Mouse (Mus musculus): ENCODE results near the gene 1810010H24Rik. TPM values are rescaled to one million over a fixed set of nuclear protein-coding genes. Genes with fewer than 3 reads are reported as not detected.

Gene 1810010H24Rik
- polyA plus RNA-seq (2012; fragmentation: generic; extraction: Trizol): 1 to 10 TPM in 1 of 2 experiments, under 1 TPM in 1; 0.57 to 4.2 TPM

DNA sequence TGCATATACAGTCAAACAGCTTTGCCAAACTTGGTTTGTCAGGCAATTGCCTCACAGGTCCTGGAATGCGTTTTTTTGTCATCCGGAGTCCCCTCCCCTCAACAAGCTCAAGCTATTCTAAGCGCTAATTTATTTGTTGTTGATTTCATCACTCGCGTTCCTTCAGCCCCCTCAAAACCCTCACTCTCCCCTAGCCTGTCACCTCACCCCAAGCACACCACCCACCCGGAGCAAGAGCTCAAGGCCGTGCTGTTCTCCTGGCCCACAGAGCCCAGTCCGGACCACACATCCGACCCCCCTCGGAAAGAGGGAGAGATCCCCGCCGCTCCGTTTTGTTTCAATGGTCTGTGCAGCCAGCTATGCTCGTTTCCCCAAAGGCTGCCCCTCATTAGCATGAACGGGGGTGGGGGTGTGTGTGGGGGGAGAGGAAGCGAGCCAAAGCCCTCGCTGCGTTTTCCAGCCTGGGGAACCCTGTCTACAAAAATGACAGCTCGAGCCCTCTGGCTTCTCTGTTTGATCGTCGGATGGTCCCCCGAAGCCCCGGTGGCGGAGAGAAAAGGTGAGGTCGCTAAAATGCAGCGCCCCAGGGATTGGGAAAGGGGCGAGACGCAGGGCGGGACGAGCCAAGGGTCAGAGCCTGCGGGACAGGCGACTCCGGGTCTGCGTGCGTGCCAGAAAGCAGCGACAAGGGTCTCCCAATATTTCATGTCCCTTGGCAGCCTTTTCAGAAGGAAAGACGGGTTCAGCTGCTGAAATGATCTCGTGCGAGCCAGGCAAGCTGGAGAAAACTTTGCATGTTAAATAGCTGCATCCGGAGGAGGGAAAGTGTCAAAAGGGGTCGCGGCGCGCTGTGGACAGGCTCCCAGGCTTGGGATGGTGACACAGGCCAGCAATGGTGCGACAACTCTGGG lies at the start of gene 1810010H24Rik:
TSS of gene 1810010H24Rik (plus strand) at position 271 of the 911 bp plus-strand sequence.

DNA sequence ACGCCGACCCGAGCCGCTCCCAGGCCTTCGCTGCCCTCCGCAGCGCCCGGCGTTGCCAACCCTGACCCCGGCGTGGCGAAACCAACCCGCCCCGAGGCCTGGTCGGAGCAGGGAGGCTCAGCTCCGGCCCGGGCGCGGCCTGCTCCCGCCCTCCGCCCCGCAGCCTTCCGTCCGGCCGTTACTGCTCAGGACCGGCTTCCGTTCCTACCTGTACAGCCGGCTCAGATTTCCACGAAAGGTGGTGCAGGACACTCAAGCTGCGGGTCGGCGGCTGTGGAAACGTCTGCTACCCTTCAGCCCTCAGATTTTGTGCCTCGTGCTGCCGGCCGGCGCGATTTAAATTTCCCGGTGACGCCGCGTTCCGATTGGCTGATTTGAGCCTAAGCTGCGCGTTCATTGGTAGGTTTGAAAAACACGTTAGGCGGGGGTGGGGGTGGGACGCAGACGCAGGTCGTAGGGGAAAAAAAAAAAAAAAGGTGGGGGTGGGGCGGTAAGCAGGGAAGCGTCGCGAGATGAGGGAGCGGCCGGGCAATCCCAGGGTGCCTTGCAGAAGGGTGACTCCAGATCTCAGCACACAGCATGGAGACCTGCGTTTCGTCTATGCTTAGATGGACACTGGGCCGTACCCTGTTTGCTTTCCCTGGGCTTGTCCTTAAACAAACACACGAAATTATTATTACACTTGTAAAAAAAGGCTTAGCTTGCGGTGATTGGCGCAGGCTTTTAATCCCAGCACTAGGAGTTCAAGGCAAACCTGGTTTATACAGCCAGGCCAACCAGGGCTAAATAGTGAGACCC lies 26.1 kb upstream of the 1810010H24Rik start, which contains the start of gene Kpna2:
TSS of gene Kpna2 (minus strand) at position 391 of the 798 bp plus-strand sequence.

Other genes starting within 250 kb of the 1810010H24Rik start
- gene Polg2, start 246.1 kb upstream of the 1810010H24Rik start, polyA plus RNA-seq (2012; fragmentation: generic; extraction: Trizol): 10 to 100 TPM in 1 of 2 experiments, 1 to 10 TPM in 1; 2.8 to 12.2 TPM
- gene Ddx5, start 236.5 kb upstream of the 1810010H24Rik start, polyA plus RNA-seq (2012; fragmentation: generic; extraction: Trizol): 100 to 1,000 TPM in 1 of 2 experiments, 10 to 100 TPM in 1; 12.5 to 264 TPM
- 1 to 10 TPM in 1 of 2 experiments, under 1 TPM in 1; 0.35 to 8.4 TPM for gene Cep95, start 236.4 kb upstream of the 1810010H24Rik start, polyA plus RNA-seq (2012; fragmentation: generic; extraction: Trizol)
- gene Smurf2, start 105.0 kb upstream of the 1810010H24Rik start, polyA plus RNA-seq (2012; fragmentation: generic; extraction: Trizol): 10 to 100 TPM in 1 of 2 experiments, 1 to 10 TPM in 1; 1.8 to 17.2 TPM
- 10 to 100 TPM; 24.3 to 33.7 TPM for gene Kpna2, start 26.1 kb upstream of the 1810010H24Rik start, polyA plus RNA-seq (2012; fragmentation: generic; extraction: Trizol)
- gene Bptf, start 106.4 kb downstream of the 1810010H24Rik start, polyA plus RNA-seq (2012; fragmentation: generic; extraction: Trizol): 10 to 100 TPM in 1 of 2 experiments, 1 to 10 TPM in 1; 4.8 to 30.3 TPM
- gene Nol11, start 163.7 kb downstream of the 1810010H24Rik start, polyA plus RNA-seq (2012; fragmentation: generic; extraction: Trizol): 10 to 100 TPM in 1 of 2 experiments, 1 to 10 TPM in 1; 8.1 to 18.2 TPM